Mouse (Mus musculus) bone marrow macrophage, adult 2 months (primary cell): Measurements from ENCODE around the gene Cdc20. TPM values are rescaled to one million over a fixed set of nuclear protein-coding genes. Genes with fewer than 3 reads are reported as not detected.

ENCODE experiments used
- H3K27ac ChIP-seq: 2 replicates; pipeline ENCODE4 v1.5.1; 2012; ENCODE audit warnings: low read depth, low read length; ENCODE audit not compliant: insufficient read depth
- H3K4me1 ChIP-seq: 2 replicates; pipeline ENCODE4 v1.6.1; 2012; ENCODE audit warnings: low read length; ENCODE audit not compliant: control insufficient read depth, insufficient read depth
- H3K4me3 ChIP-seq: 2 replicates; pipeline ENCODE4 v1.5.1; 2012; ENCODE audit warnings: mild to moderate bottlenecking, low read length, moderate library complexity; ENCODE audit not compliant: insufficient read depth
- CTCF ChIP-seq: IDR thresholded peaks from 2 replicates; pipeline ENCODE4 v1.5.1; 2012; ENCODE audit warnings: low read depth, mild to moderate bottlenecking, low read length, moderate library complexity
- POLR2A ChIP-seq: IDR thresholded peaks from 2 replicates; pipeline ENCODE4 v1.6.1; 2012; ENCODE audit warnings: mild to moderate bottlenecking, low read depth, low read length, borderline replicate concordance
- polyA plus RNA-seq: library from polyadenylated mRNA; stranded (reverse); fragments of >200 nt; gene quantifications from 2 replicates; pipeline ENCODE4 v1.2.4, GENCODE M21; 2012; ENCODE audit not compliant: missing spikeins, insufficient read depth, insufficient read length

The Cdc20 gene
- polyA plus RNA-seq, 1 experiment, result 24.9 TPM

DNA sequence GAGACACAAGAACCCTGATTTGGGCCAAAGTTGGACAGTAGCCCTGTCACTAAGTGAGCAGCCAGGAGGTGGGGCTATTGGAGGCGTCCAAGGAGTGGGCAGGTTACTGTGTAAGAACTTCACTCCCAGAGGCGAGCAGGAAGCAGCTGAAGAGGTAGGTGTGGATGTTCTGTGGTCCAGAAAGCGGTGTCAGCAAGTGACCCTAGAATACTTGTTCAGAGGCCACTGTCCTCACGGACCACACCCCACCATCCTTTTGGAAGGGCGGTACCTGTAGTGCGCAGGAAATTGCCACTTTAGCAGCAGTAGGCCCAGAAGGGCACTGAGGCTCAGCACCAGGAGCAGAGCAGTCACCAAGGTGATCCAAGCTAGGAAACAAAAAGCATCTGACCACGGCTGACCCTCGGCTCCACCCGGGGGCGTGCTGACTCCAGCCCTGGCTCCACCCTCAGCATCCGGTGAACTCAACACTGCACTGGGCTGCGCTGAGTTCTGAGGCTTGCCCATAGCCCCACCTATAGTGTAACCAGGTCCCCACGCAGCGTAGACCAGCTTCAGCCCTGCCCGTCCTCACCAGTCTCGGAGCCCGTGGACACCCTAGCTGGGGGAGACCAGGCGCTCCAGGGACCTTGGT, 8.7 kb upstream of the Cdc20 start:
- H3K27ac ChIP-seq, result no peak overlapping the region
- H3K4me3 ChIP-seq, result no peak overlapping the region
- TF ChIP-seq POLR2A (no peak), CTCF (no peak)
- H3K4me1 ChIP-seq, result no peaks in the 10 kb centered on the region

DNA sequence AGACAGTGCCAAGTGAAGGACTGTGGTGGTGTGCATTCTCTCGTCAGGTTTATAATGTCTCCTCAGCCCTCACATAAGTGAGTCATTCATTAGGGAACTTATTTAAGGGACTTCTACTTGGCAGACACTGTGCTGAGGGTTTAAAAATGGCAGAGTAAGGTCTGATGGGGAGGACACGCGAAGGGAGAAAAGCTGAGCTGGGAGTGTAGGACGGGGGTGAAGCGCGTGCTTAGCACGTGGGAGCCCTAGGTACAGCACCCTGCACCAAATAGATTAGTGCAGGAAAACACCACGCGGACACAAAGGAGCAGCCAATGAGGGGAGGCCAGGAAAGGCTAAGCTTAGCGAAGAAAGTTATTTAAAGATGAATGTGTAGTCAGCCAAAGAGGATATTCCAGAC, 7.9 kb upstream of the Cdc20 start:
- H3K27ac ChIP-seq, result no peak overlapping the region
- H3K4me1 ChIP-seq, result no peaks in the 10 kb centered on the region
- no peak overlapping the region for H3K4me3 ChIP-seq
- no peak for TF ChIP-seq POLR2A
- no peak for TF ChIP-seq CTCF

DNA sequence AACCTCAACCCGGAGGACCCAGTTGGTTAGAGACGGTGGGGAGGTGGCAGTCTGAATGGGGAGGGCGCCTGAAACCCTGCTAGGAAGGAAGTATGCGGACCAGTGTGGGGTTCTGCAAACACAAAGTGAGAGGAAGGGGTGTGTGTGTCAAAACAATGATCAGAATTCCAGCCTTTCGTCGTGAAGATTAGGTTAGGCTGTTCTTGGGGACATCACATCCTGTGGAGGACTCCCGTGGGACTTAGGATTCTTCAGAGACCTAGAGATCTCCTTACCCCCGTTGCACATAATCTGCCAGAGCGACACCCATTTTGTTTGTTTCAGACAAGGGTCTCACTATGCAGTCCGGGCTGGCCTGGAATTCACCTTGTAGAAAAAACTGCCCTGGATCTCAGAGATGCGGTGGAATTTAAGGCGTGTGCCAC, 689 bp upstream of the Cdc20 start:
- TF ChIP-seq CTCF, result no peak
- TF ChIP-seq POLR2A, result no peak
- Histone ChIP-seq H3K4me1 (peaks cover 8% of the 10 kb centered on the region), H3K4me3 (peak overlapping the region; percentile 69), H3K27ac (peak overlapping the region; percentile 44)

GRCm38 (mm10) chr4:118432332-118432731, 4.8 kb downstream of the Cdc20 start:
- TF ChIP-seq POLR2A (no peak), CTCF (no peak)
- peaks cover 24% of the 10 kb centered on the region for H3K4me1 ChIP-seq
- H3K27ac ChIP-seq, result no peak overlapping the region
- no peak overlapping the region for H3K4me3 ChIP-seq

GRCm38 (mm10) chr4:118429215-118429895, 7.8 kb downstream of the Cdc20 start:
- Histone ChIP-seq H3K4me1 (peaks cover 37% of the 10 kb centered on the region), H3K27ac (peak overlapping the region; percentile 93; the same call in 1 of the 2 replicates)
- TF ChIP-seq CTCF, result no peak

GRCm38 (mm10) chr4:118428531-118429214, 8.5 kb downstream of the Cdc20 start:
- peak overlapping the region; percentile 87 for H3K4me3 ChIP-seq
- TF ChIP-seq CTCF, result no peak
- TF ChIP-seq POLR2A, result no peak
- H3K4me1 ChIP-seq, result peaks cover 37% of the 10 kb centered on the region
- peak overlapping the region; percentile 93 for H3K27ac ChIP-seq

More at GRCm38 (mm10) chr4:118429215-118429895, 7.8 kb downstream of the Cdc20 start:
- H3K4me3 ChIP-seq, result peak overlapping the region; percentile 87

DNA sequence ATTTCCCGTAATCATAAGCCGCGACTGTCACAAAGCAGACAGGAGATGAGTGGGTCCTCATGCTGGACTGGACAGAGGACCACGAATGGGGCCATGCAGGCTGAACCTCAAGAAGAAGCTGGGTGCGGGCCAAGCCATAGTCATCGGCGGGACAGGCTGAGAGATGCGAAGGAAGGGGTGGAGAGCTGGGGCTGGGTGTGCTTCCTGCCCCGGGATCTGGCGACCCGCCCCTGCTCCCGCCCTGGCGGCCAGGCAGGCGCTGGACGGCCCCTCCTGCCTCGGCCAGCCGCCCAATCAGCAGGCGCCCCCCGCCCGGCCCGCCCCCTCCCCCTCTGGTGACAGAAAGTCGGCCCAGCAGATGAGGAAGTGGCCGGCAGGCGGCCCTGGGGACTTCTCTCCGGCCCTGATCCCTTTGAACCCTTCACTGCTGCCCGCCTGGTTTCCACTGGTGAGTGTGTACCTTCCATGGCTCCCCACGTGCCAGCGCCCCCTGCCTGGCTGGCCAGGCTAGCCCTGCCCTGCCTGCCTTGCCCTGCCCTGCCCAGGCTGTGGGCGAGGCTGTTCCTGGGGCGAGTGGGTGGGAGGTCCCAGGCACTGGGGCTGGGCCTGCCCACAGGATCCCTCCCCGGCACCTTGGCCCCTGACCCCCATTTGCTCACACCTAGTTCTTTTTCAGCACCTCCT, 9.2 kb downstream of the Cdc20 start, which contains the start of gene Elovl1:
Elovl1 (plus strand) TSS at position 326 of the 684 bp plus-strand sequence.
- TF ChIP-seq CTCF, result no peak
- no peak; the same call in 1 of the 2 replicates for TF ChIP-seq POLR2A
- peak within 1 kb of the TSS; percentile 87 for H3K4me3 ChIP-seq
- peak within 1 kb of the TSS; percentile 93 for H3K27ac ChIP-seq
- H3K4me1 ChIP-seq, result peaks cover 37% of the 10 kb centered on the region

DNA sequence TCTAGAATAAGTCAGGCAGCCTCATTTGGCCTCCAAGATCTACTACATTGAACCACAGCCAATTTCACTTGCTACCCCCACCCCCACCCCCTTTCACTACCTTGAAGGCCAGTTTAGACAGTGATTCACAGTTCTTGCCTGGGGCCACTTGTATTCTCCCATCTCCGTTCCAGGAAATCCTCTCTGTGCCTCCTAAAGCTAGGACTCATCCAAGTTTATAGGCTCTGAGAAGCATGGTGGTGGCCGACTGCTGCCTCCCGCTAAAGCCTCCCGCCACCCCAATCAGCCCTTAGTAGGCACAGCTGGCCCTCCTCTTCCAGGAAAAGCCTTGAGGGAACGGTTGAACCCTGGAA, 9.8 kb downstream of the Cdc20 start:
- peaks cover 37% of the 10 kb centered on the region for H3K4me1 ChIP-seq

GRCm38 (mm10) chr4:118425374-118425773, 11.8 kb downstream of the Cdc20 start:
- H3K4me1 ChIP-seq, result peaks cover 39% of the 10 kb centered on the region
- TF ChIP-seq CTCF (no peak), POLR2A (no peak)
- peak overlapping the region; percentile 39 for H3K27ac ChIP-seq
- H3K4me3 ChIP-seq, result no peak overlapping the region

More for the DNA sequence above, 9.8 kb downstream of the Cdc20 start:
- Histone ChIP-seq H3K4me3 (peak overlapping the region; percentile 65), H3K27ac (peak overlapping the region; percentile 62)
- TF ChIP-seq CTCF, result no peak
- no peak for TF ChIP-seq POLR2A

- Histone ChIP-seq H3K4me1 (peaks cover 32% of the 10 kb centered on the region), H3K4me3 (no peak overlapping the region), H3K27ac (no peak overlapping the region)
- no peak for TF ChIP-seq POLR2A
- no peak for TF ChIP-seq CTCF
Observed at GRCm38 (mm10) chr4:118424541-118425160, 12.5 kb downstream of the Cdc20 start.
